Mouse (Mus musculus) embryonic fibroblast, embryonic 13.5 days (primary cell): Measurements from ENCODE around the gene Syp.
A peak's percentile ranks its signal among the peaks of the same experiment; 100 is the strongest.

ENCODE experiments used
- CTCF ChIP-seq: IDR thresholded peaks from 2 replicates; pipeline ENCODE4 v1.5.1; 2011; ENCODE audit warnings: mild to moderate bottlenecking, control low read depth, low read length, moderate library complexity, borderline replicate concordance; ENCODE audit not compliant: insufficient read depth
- POLR2A ChIP-seq: IDR thresholded peaks from 2 replicates; pipeline ENCODE4 v1.6.1; 2011; ENCODE audit warnings: low read depth, mild to moderate bottlenecking, control low read depth, low read length, moderate library complexity

GRCm38 (mm10) chrX:7679405-7680056, 41.3 kb downstream of the Syp start:
- peak; percentile 64; the same call in 1 of the 2 replicates for TF ChIP-seq POLR2A
- TF ChIP-seq CTCF: peak; percentile 31; the same call in 1 of the 2 replicates
